Mouse (Mus musculus) B cell, adult 2 months (primary cell): ENCODE data around the gene Otud7b.

Experiments
- DNase-seq, 2 experiments: peaks; one replicate each; pipeline ENCODE4 v3.0.0; 2022

Gene Otud7b

DNA sequence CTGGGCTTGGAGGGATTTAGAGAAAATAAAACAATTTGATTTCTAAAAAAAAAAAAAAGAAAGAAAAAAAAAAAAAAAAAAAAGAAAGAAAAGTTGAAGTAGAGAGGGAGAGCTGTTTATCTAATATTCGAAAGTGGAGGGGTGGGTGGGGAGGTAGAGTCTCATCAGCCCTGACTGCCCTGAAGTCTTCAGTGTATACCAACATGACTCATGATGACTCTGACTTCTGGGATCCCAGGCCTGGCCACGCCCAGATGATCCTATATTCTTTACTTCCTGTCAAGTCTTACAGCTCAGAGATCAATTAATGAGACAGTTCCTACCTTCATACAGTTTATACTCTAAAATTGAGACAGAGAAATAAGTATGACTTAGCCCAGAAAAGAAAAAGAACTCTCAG lies 17.1 kb upstream of the Otud7b start:
- DNase-seq, result no peak

DNA sequence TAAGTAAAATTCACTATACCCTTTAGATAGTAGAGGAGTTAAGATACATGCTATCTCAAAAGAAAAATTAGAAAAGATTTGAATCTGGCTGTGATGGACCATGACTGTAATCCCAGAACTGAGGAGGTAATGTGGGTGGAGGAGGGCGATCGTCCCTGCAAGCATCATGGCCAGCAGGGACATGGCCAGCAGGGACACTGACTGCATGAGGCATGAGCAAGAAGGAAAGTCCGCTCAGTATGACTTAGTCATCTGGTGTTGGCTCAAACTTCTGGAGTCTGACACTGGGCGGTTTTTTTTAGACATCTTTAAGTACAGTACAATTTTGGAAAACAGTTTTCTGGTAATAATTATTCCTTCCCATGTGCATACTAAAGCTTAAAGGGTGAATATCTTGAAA lies 16.5 kb upstream of the Otud7b start:
- DNase-seq, result no peak

GRCm38 (mm10) chr3:96089882-96090489 lies 14.3 kb upstream of the Otud7b start:
- DNase-seq, result no peak

- peak in 1 of 2 experiments; percentile 28 for DNase-seq
Measured at GRCm38 (mm10) chr3:96091146-96091545, 13.2 kb upstream of the Otud7b start.

DNA sequence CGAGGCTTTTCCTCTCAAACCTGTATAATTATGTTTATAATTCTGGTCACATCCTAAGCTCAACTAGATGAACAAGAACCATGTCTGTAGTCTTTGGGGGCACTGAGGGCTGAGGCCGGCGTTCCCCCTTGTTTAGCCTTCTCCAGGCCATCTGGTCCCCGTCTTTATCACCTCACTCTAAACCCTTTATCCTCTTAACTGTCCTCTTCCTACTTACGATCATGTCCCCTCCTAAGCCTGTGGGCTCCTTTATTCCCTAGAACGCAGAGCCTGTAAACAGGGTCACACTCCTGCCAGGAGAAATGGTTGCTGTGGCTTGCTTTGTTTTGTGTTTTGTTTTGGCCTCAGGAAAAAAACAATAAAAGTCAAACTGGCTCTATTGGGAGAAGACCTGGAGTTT lies 12.4 kb upstream of the Otud7b start:
- DNase-seq, result no peak

GRCm38 (mm10) chr3:96093509-96093908 lies 10.8 kb upstream of the Otud7b start:
- no peak for DNase-seq

DNA sequence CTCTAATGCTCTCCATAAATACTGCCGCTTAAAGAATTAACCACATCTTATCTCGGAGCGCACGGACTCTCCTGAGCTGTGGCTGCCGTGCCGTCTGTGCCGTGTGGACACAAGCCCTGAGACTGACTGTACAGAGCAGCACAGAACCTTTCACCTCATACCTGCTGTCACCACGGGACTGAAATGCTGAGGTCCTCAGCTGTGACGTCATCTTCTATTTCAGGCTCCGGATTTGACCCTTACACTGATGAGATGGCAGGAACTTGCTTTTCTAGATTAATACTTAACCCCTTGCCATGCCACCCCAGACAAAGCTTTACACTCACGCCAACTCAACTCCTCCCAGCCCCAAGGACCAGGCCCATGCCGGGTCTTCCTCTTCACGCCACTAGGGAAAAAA lies 10.1 kb upstream of the Otud7b start:
- DNase-seq, result no peak

- no peak for DNase-seq
Measured at GRCm38 (mm10) chr3:96098168-96098567, 6.2 kb upstream of the Otud7b start.

GRCm38 (mm10) chr3:96098616-96099267 lies 5.6 kb upstream of the Otud7b start:
- DNase-seq, result no peak

DNA sequence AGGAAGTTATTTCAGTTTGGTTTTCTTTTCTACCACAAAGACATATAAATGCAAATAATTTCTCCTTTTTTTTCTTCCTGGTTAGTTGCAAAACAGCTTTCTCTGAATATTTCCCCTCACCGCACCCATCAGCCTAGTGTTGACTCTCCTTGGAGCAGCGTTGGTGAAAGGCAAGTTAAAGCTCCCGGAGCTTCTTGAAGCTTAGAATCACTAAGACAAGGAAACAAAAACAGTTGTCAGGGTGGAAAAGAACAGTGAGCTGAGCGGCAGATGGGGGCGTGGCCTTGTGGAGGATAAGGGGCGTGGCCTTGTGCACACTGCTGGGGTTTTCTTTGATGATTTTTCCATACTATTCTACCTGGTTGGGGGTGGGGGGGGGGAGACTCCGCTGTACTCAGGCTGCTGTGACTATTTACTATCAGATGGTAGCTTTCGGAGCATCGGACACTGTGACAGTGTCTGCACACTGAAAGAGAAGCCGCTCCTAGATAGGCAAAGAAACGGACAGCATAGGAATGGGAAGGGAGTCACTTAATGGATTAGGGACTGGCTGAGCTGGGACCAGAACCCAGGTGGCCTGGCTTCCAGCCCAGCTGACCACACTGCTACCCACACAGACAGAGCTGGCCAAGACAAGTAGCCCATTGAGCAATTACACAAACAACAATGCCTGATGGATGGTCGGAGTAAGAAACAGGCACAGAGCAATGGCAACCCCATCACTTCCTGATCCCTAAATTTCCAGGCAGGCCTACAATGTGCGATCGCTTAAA lies 2.0 kb upstream of the Otud7b start:
- peak; percentile 77 to 80 for DNase-seq

- DNase-seq, result no peak
Measured at GRCm38 (mm10) chr3:96103901-96104260, 446 bp upstream of the Otud7b start.

DNA sequence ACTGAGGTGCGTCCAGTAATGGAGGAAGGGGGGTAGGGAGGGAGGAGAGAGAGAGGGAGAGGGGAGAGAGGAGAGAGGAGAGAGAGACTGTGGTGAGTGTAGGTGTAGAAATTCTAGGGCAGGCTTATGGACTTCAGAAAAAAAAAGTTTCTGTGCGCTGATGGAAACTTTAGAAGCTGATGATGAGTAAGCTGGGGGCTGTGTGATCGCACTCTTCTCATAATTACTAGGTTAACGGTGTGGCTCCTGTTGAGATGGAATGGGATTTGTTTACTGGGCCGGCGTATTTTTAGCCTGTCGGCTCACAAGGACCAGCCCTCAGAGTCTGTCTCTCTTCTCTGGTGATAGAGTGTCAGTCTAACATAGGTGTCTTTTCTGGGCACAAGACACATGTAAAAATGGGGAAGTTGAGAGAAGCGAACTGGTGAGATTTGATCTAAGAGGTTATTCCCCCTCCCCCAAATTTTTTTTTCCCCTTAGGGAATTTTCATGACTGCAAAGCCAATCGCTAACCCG lies 963 bp downstream of the Otud7b start:
- DNase-seq, result peak; percentile 64

DNA sequence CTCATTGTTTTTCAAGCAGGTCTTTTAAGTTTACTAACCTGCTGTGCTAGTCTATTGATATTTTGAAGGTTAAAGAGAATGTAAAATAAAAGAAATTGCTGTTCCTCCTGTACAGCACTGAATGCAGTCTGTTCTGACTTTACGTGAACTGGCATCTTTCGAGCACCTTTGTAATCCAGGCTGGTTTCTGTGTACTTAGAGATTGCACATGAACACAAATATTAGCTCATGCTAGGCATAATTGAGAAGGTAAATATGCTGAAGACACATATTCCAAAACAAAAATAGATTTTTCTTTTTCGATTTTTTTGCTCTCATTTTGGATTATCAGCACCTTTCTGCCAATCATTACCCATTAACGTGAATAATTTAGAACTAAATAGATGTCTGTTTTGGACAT lies 1.8 kb downstream of the Otud7b start:
- no peak for DNase-seq

- DNase-seq, result no peak
Measured at GRCm38 (mm10) chr3:96108315-96108714, 4.0 kb downstream of the Otud7b start.

DNA sequence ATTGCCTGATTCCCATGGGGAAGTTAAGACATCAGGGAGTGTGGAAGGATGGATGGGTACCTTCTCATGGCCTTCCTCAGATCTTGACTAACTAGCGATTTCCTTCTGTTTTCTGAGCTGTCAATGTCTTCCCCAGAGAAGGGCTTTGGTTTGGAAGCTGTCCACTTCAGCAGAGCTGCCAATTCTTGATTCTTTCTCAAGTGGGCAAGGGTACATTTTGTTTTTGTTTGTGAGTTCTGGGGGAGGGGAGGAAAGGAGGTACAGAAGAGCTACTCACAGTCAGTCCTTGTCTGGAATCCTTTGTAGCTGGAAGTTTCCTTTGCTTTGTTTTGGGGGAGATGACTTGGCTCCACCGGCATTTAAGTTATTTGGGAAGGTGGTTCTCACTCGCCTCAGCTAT lies 8.9 kb downstream of the Otud7b start:
- DNase-seq, result no peak

- DNase-seq, result no peak
Measured at GRCm38 (mm10) chr3:96118142-96118541, 13.8 kb downstream of the Otud7b start.

- no peak for DNase-seq
Measured at GRCm38 (mm10) chr3:96118702-96119101, 14.4 kb downstream of the Otud7b start.

DNA sequence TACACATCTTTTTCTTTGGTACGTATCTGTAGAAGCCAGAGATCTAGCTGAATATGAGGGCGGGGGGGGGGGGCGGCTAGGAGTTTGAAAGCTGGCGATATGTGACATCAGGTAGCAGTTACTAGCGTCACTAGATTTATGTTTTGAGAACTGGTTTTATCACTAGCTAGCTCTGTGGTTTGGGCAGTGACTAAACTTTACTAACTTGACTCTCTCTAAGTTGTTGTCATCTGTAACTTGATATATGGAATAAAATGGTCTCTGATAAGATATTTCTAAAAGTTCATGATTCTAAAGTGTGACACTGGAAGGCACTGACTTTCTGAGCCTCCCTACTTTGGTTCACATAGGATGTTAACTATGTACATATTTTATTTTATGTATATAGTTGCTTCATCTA lies 19.9 kb downstream of the Otud7b start:
- no peak for DNase-seq

- DNase-seq, result no peak
Measured at GRCm38 (mm10) chr3:96128128-96128527, 23.8 kb downstream of the Otud7b start.

DNA sequence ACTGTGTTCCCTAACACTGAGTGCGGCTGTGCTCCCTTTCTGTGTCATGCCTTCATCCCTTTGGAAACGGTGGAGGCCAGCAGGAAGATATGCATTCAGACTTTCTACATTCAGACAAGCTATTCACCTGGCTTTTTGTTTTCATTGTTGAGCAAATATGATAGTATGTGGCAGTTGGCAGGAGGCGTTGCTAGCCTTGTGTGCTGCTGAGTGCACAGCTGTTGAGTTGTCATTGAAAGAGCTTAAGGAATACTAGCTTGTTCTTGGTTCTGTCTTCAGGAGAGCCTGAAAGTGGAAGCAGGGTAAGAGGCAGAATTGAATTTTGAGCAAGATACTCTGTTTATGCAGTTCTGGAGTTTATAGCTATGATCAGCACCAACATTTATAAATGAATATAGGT lies 28.2 kb downstream of the Otud7b start:
- DNase-seq, result no peak

GRCm38 (mm10) chr3:96133327-96133905 lies 29.1 kb downstream of the Otud7b start:
- DNase-seq, result no peak

- no peak for DNase-seq
Measured at GRCm38 (mm10) chr3:96135011-96135410, 30.7 kb downstream of the Otud7b start.

- peak; percentile 68 to 74 for DNase-seq
Measured at GRCm38 (mm10) chr3:96147950-96148349, 43.6 kb downstream of the Otud7b start.

- peak in 1 of 2 experiments; percentile 15 for DNase-seq
Measured at GRCm38 (mm10) chr3:96151836-96152235, 47.5 kb downstream of the Otud7b start.
